Mouse (Mus musculus) stomach, embryonic 16.5 days (tissue): ENCODE data around the gene Anks1b. TPM values are rescaled to one million over a fixed set of nuclear protein-coding genes. Genes with fewer than 3 reads are reported as not detected.

Source experiments
- ATAC-seq: fragments of 200-750 bp; cut with Nextera tagmentation; 2 replicates; pipeline ENCODE4 v1.8.0; 2017; ENCODE audit warnings: moderate number of reproducible peaks, moderate TSS enrichment; ENCODE audit not compliant: insufficient read depth, low FRiP score
- H3K27ac ChIP-seq: fragments of 300-500 bp; sonication (generic); 2 replicates; pipeline ENCODE4 v1.5.1; 2014; ENCODE audit warnings: low read length
- H3K27me3 ChIP-seq: fragments of 300-500 bp; sonication (generic); 2 replicates; pipeline ENCODE4 v1.6.1; 2014; ENCODE audit warnings: low read length, control low read depth, mixed read lengths; ENCODE audit not compliant: control insufficient read depth, insufficient read depth
- H3K36me3 ChIP-seq: fragments of 300-500 bp; sonication (generic); 2 replicates; pipeline ENCODE4 v1.6.1; 2014; ENCODE audit warnings: low read length; ENCODE audit not compliant: control insufficient read depth, insufficient read depth
- H3K4me1 ChIP-seq: fragments of 300-500 bp; sonication (generic); 2 replicates; pipeline ENCODE4 v1.6.1; 2014; ENCODE audit warnings: low read length, control low read depth, mixed read lengths; ENCODE audit not compliant: control insufficient read depth, insufficient read depth
- H3K4me2 ChIP-seq: fragments of 300-500 bp; sonication (generic); 2 replicates; pipeline ENCODE4 v1.6.1; 2014; ENCODE audit warnings: low read depth, low read length, mixed read lengths
- H3K4me3 ChIP-seq: fragments of 300-500 bp; sonication (generic); replicated peaks from 2 replicates; pipeline ENCODE4 v1.5.1; 2014; ENCODE audit warnings: mild to moderate bottlenecking, low read length
- H3K9ac ChIP-seq: fragments of 300-500 bp; sonication (generic); 2 replicates; pipeline ENCODE4 v1.6.1; 2014; ENCODE audit warnings: low read length
- H3K9me3 ChIP-seq: fragments of 300-500 bp; sonication (generic); replicated peaks from 2 replicates; pipeline ENCODE4 v1.6.1; 2016; ENCODE audit warnings: low read length, control low read depth; ENCODE audit not compliant: control insufficient read depth
- WGBS: fragments of 180-500 bp; shearing (Covaris S2); extraction: QIAGEN DNeasy Blood & Tissue Kit; methylation state at CpG from one replicate; pipeline ENCODE4 v1.1.7; 2014; 5-methylcytosine and 5-hydroxymethylcytosine counted together
- polyA plus RNA-seq: library from polyadenylated mRNA; unstranded; fragments of >200 nt; fragmentation: Nextera tagmentation; extraction: Ambion mirVana; gene quantifications from 2 replicates; pipeline ENCODE4 v1.2.1, GENCODE M21; 2015

Anks1b gene
- polyA plus RNA-seq, 1 experiment from 2014 or later = 1.4 TPM

GRCm38 (mm10) chr10:90940521-90941520, 1067.5 kb downstream of the Anks1b start:
- H3K4me3 ChIP-seq = no peak overlapping the region
- no peak for ATAC-seq
- H3K9ac ChIP-seq = no peak overlapping the region
- no peaks in the 10 kb centered on the region for H3K27me3 ChIP-seq
- WGBS = 73% methylated on average over 15 of the region's 15 CpGs
- no peaks in the 10 kb centered on the region for H3K4me1 ChIP-seq
- no peak overlapping the region for H3K4me2 ChIP-seq
- no peaks in the 10 kb centered on the region for H3K9me3 ChIP-seq
- H3K27ac ChIP-seq = no peak overlapping the region
- no peaks in the 10 kb centered on the region for H3K36me3 ChIP-seq

- no peaks in the 10 kb centered on the region for H3K36me3 ChIP-seq
- no peak for ATAC-seq
- no peaks in the 10 kb centered on the region for H3K9me3 ChIP-seq
- H3K27me3 ChIP-seq = no peaks in the 10 kb centered on the region
- no peak overlapping the region for H3K9ac ChIP-seq
- H3K4me3 ChIP-seq = no peak overlapping the region
- 78% methylated on average over 14 of the region's 14 CpGs for WGBS
- no peak overlapping the region for H3K4me2 ChIP-seq
- no peaks in the 10 kb centered on the region for H3K4me1 ChIP-seq
- H3K27ac ChIP-seq = no peak overlapping the region
Observed at GRCm38 (mm10) chr10:90942001-90942700, 1068.8 kb downstream of the Anks1b start.

- ATAC-seq = no peak
- H3K4me3 ChIP-seq = no peak overlapping the region
- H3K4me2 ChIP-seq = no peak overlapping the region
- H3K4me1 ChIP-seq = no peaks in the 10 kb centered on the region
- no peak overlapping the region for H3K27ac ChIP-seq
- H3K9me3 ChIP-seq = no peaks in the 10 kb centered on the region
- no peak overlapping the region for H3K9ac ChIP-seq
- 82% methylated on average over 6 of the region's 6 CpGs for WGBS
- H3K36me3 ChIP-seq = no peaks in the 10 kb centered on the region
- H3K27me3 ChIP-seq = no peaks in the 10 kb centered on the region
Observed at GRCm38 (mm10) chr10:90947043-90947442, 1073.7 kb downstream of the Anks1b start.

- Histone ChIP-seq H3K4me1 (no peaks in the 10 kb centered on the region), H3K9ac (no peak overlapping the region), H3K4me3 (no peak overlapping the region), H3K9me3 (no peaks in the 10 kb centered on the region), H3K36me3 (no peaks in the 10 kb centered on the region), H3K27me3 (no peaks in the 10 kb centered on the region), H3K27ac (no peak overlapping the region), H3K4me2 (no peak overlapping the region)
- ATAC-seq = no peak
- 83% methylated on average over 18 of the region's 18 CpGs for WGBS
Observed at GRCm38 (mm10) chr10:90947608-90948373, 1074.5 kb downstream of the Anks1b start.

GRCm38 (mm10) chr10:90953103-90953709, 1079.9 kb downstream of the Anks1b start:
- 89% methylated on average over 15 of the region's 15 CpGs for WGBS

GRCm38 (mm10) chr10:90953821-90954220, 1080.5 kb downstream of the Anks1b start:
- H3K9ac ChIP-seq = no peak overlapping the region
- no peak for ATAC-seq
- 61% methylated on average over 6 of the region's 6 CpGs for WGBS
- H3K4me2 ChIP-seq = no peak overlapping the region
- no peak overlapping the region for H3K4me3 ChIP-seq
- H3K4me1 ChIP-seq = no peaks in the 10 kb centered on the region
- H3K36me3 ChIP-seq = no peaks in the 10 kb centered on the region
- no peak overlapping the region for H3K27ac ChIP-seq
- no peaks in the 10 kb centered on the region for H3K27me3 ChIP-seq
- no peaks in the 10 kb centered on the region for H3K9me3 ChIP-seq

More at GRCm38 (mm10) chr10:90953103-90953709, 1079.9 kb downstream of the Anks1b start:
- Histone ChIP-seq H3K9ac (no peak overlapping the region), H3K9me3 (no peaks in the 10 kb centered on the region), H3K4me3 (no peak overlapping the region), H3K36me3 (no peaks in the 10 kb centered on the region), H3K27me3 (no peaks in the 10 kb centered on the region), H3K4me2 (no peak overlapping the region), H3K4me1 (no peaks in the 10 kb centered on the region), H3K27ac (no peak overlapping the region)
- no peak for ATAC-seq

GRCm38 (mm10) chr10:90960374-90960773, 1087.1 kb downstream of the Anks1b start:
- Histone ChIP-seq H3K4me1 (no peaks in the 10 kb centered on the region), H3K9me3 (no peaks in the 10 kb centered on the region), H3K9ac (no peak overlapping the region), H3K4me2 (no peak overlapping the region), H3K4me3 (no peak overlapping the region), H3K36me3 (no peaks in the 10 kb centered on the region), H3K27ac (no peak overlapping the region), H3K27me3 (no peaks in the 10 kb centered on the region)
- ATAC-seq = no peak
- 77% methylated on average over 7 of the region's 7 CpGs for WGBS

GRCm38 (mm10) chr10:90964511-90964910, 1091.2 kb downstream of the Anks1b start:
- Histone ChIP-seq H3K9me3 (no peaks in the 10 kb centered on the region), H3K27me3 (peaks cover 29% of the 10 kb centered on the region), H3K36me3 (no peaks in the 10 kb centered on the region), H3K4me2 (no peak overlapping the region; the same call in 1 of the 2 replicates), H3K9ac (no peak overlapping the region), H3K4me3 (no peak overlapping the region), H3K27ac (no peak overlapping the region), H3K4me1 (no peaks in the 10 kb centered on the region)
- WGBS = 24% methylated on average over 9 of the region's 9 CpGs
- peak; percentile 49; the same call in 1 of the 2 replicates for ATAC-seq
